Mouse (Mus musculus) cerebral cortex, adult 2 months (tissue): ENCODE measurements around the gene Smndc1.

Source experiments
- WGBS: fragments of 180-500 bp; shearing (Covaris S2); methylation state at CpG from one replicate; pipeline ENCODE4 v1.1.7; 2018; 5-methylcytosine and 5-hydroxymethylcytosine counted together

The Smndc1 gene

DNA sequence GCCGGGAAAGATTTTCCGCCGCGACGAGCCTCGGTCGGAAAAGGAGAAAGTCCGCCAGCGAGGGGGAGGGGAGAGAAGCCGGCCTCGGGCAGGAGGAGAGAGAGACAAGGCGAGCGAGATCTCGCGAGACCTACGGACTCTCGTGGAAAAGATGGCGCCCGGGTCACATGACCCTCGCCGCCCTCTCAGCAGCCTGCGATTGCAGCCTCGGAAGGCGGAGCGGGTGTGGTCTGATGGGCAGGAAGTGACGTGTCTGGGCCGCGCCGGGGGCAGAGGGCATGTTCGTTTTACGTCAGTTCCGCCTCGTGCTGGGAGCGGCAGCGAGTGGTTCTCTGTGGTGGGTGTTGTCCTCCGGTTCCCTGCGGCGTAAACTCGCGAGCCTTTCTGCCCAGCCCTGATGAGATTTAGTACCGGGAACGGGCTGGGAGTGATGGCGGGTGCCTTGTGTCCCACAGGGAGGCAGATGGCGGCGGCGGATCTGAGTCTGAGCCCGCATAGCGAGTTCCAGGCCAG, at the start of gene Smndc1:
Smndc1 (minus strand) TSS at position 84 of the 513 bp plus-strand sequence.
- under 1% methylated on average over 48 of the region's 48 CpGs for WGBS

DNA sequence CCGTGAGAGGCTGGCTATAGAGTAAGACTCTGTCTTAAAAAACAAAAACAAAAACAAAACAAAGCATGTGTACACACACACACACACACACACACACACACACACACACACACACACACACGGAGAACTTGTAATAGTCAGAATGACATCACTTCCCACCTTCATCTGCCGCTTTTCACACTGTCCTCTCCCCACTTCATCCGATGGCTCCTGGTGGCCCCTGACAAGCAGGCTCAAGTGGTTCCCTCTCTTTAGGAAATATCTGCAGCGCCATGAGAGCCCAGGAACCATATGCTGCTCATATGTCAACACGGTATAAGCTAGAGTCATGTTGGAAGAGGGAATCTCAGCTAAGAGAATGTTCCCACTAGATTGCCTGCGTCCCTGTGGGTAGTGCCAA, 49.0 kb upstream of the Smndc1 start:
- WGBS = 63% methylated on average over 7 of the region's 7 CpGs

DNA sequence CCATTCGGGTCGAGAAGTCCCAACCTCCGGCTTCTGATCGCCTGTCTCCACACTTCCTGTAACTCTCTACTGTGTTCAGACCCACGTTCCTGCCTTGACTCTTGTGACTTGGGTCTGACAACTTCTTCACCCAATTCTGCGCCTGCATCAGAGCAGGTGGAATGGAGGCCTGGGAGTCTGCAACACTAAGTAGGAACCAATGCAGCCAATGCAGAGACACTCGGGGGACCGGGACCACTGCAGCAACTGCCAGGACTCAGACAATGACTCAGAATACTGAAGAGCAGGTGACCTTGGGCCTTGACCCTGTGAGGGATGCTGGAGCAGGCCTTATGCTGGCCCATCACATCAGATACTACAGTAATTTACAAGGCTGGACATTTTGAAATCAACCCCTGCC, 47.6 kb upstream of the Smndc1 start:
- WGBS = 93% methylated on average over 8 of the region's 8 CpGs

DNA sequence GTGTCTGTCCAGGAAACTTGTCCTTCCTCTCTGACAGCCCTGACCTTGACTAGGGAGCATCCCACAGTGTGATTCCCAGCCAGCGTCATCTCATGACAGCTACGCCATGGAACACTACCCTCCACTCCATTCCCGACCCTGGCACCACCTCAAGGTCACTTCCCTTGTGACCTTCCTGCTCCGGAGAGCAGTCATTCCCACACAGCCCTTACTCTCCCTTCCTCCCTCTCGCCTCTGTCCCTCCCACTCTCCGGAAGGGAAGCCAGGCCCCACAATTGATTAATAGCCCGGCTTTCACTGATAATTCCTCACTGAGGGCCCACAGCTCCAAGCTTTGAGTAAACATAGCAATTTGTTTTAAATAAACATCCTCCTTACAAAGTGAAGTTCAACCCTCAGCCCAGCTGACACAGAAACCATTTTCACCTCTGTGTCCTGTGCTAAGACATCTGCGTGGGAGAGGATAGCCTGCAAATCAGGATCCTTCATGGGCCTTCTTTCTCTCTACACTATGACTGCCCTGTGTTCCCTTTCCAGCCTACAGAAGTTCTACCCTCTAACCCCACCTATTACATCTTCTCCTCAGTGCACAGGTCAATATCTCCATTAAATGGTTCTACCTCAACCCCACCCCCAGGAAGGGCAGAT, 47.1 kb upstream of the Smndc1 start:
- 85% methylated on average over 8 of the region's 8 CpGs for WGBS

DNA sequence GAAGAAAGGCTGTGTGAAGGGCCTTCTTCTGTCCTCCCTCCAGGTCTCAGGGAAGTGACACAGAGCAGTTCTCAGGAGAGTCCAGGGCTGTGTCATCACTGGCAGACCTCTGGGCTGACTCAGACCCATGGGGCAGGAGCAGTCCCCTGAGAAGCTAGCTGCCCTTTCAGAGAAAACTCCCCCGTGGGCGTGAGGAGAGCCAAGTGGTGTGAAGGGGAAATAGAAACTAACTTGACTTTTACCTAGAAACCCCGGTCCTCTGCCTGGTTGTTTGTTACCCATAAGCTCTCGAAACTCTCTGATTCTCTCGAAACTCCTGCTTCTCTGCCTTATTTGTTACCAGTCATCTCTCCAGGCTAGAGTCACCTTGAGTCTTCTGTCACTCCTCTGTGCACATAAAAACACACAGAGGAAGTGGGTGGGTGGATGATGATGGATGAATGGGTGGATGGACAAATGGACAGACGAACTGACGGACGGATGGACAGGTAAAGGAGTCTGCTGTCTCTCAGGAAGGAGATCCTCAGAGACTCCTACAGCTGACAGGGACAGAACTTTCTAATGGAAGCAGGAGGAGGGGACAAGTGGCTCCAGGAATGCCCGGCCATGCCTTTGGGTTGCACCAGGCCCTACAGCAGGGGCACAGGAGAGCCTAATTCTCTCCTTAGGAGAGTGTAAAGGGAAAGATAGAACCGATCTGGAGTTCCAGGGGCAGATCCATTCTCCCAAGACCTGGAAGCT, 43.7 kb upstream of the Smndc1 start:
- 89% methylated on average over 10 of the region's 10 CpGs for WGBS

DNA sequence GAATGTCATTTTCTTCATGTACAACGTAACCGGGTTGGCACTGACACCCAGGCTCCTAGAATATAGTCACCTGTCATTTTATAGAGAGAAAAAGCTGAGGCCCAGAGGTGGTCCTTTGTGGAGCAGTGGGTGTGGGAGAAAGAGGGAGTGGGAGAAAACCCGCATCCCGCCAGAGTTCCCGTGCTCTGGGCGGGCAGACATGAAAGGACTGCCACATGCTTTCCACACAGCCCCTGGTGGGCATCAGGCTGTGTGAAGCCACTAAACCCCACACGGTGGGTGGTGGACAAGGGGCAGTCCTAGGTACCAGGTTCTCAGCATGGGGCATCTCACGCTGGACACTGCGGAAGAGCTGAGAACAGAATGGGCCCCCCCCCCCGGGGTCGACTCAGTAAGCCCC, 40.6 kb upstream of the Smndc1 start:
- WGBS = 87% methylated on average over 11 of the region's 11 CpGs

DNA sequence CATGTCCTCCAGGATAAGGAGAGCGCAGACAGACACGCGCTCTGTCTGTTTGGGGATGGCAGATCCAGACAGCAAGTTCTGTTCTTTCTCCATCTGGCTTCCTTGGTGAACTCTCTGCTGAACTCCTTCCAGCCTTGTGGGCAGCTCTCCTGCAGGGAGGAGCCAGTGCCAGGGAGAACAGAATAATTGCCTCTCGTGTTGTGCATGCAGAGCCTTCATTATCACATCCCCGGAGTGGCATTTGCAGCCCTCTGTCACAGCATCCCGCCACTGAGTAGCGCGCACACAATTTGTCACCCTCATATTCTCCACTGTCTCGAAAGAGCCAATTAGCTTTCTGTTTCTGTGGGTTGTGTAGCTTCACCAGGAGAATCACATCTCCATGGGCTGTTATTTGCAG, 40.0 kb upstream of the Smndc1 start:
- WGBS = 27% methylated on average over 9 of the region's 9 CpGs

DNA sequence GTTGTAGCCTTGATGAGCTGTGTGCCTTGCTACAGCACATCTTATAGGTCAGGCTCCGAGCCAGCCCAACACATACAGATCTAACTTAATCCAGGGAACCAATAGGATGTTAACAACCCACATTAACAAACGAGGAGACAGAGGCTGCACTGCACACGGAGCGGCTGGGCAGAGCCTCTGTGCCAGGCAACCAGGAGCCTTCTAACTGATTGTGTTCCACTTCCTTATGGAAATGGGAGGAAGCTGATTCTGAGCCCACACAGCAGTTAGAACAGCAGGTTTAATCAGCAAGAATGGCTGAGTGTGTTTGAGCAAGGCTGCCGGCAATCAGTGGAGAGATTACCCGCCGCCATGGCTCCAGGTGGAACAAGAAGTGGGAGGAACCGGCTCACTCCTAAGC, 37.4 kb upstream of the Smndc1 start:
- 16% methylated on average over 8 of the region's 8 CpGs for WGBS

DNA sequence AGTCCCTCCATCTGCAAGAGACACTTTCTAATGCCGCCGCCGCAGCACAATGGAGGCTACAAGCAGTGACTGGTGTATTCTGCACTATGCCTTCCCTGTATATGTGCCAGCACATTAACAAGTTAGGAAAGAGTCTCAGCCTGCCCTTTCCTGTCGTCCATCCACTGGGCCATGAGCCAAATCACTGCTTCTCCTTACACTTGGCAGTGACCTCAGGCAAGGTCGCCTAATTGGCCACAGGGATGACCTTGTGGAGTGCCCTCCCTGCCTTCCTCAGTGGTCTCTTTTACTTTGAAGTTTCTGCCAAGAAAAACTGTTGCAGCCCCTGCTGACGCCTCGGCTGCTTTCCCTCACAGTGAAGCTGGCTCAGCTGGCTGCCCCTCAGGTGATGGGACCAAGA, 37.0 kb upstream of the Smndc1 start:
- 21% methylated on average over 7 of the region's 7 CpGs for WGBS

DNA sequence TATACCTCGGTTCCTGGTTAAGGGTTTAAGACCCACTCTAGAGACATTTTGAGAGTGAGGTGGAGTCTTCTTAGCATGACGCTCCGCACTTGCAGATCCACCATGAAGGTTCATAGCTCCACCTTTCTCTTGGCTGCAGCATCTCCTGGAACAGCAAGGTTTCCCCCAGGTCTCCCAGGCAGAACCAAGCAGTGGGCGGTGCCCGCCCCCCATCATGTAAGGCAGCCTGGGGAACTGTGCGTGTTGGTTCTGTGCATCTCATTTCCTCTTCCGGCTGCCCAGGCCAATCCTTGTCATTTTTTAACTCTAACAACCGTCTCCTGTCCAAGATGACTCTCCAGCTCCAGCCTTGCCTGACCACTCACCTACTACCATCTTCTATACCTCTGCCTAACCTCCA, 35.4 kb upstream of the Smndc1 start:
- WGBS = 91% methylated on average over 8 of the region's 8 CpGs

DNA sequence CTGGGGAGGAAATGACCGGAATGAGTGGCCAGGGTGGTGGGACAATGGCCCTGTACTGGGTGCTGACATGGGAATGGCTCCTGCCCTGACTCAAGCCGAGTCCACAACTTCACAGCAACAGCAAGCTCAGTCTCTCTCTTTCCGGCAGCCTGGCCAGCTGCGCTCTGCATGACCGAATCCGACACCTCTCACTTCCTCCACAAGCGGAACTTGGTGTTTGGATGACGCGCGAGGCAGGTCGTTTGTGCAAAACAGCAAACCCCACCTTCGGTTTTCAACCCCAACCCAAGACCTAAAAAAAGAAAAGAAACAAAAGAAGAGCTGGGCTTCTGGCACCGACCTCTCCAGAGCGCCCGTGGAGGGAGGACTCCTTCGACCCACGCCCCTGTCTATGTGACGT, 34.3 kb upstream of the Smndc1 start:
- WGBS = 57% methylated on average over 18 of the region's 18 CpGs

DNA sequence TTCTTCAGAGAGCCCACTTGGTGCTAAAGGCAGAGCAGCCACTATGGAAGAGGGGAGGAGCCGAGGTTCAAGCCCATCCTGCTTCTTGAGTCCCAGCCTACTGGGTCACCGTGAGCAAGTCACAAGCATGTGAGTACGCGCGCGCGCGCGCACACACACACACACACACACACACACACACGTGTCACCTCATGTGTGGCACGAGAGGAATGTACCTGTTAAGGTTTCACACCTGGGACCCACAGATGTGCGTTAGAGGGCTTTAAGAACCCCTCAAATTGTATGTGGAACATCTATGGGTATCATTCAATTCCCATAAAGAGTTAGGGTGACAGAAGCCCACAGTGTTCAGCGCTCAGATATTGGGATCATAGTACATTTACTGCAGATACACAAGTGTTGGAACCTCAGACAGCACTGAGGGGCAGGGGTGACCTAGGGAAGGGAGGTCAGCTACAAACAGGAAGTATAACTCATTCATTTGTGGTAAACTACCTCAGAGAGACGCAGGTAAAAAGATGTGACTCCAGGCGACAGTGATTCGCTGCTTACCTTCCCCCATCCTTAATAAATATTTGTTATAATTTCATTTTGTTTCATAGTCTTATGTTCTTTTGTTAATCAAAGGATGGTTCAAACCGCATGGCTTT, 33.6 kb upstream of the Smndc1 start:
- WGBS = 67% methylated on average over 17 of the region's 17 CpGs

DNA sequence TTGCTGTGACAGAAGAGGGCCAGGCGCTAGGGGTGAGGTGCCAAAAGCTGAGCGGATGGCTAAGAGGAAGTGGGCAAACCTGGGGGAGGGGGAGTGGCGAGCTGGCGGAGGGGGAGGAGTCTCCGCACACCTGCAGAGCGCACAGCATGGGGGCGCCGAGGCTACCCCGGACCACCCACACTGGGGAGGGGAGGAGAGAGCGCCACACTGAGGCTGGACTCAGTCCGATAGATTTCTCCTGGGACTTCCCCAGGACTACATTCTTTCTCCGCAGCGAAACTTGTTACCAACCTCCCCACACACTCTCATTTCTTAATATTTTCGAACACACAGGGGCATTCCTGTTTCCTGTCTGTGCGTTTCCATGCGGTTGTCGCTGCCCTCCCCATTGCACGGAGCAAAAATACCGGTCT, 33.0 kb upstream of the Smndc1 start:
- 30% methylated on average over 19 of the region's 19 CpGs for WGBS

DNA sequence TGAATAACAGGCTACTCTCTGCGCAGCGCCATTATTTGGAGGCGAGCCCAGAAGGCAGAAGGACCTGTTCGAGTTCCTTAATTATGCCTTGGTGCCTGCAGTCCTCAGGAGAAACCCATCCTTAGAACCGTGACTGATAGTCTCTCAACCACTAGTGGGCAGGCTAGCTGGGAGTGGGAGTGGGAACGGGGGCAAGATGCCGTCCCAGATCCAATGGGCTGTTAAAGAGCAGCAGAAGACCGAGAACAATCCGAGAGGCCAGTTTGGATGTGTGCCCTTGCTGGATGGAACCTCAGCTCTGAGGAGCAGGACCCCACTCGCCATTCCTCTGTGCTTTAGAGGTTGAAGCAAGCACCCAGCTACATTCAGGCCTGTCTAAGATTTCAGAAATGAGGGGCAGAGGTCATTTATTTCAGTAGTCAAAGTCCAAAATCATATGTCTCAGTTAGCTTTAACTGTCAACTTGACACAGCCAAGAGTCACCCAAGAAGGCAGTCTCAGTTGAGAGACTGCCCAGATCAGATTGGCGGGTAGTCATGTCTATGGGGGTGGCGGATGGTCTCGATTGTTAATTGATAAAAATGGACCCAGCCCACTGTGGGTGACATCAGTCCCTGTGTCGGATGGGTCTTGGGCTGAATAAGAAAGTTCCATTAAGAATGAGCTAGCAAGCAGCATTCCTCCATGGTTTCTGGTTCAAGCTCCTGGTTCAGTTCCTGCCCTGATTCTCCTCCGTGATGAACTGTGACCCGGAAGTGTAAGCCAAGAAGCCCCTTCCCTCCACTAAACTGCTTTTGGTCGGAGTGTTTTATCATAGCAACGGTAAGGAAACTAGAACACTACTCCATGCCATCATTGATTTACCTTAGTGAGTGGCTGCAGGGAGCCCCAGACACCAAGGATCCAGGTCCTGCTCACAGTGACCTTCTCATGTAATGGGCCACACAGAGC, 32.3 kb upstream of the Smndc1 start:
- 60% methylated on average over 18 of the region's 18 CpGs for WGBS

DNA sequence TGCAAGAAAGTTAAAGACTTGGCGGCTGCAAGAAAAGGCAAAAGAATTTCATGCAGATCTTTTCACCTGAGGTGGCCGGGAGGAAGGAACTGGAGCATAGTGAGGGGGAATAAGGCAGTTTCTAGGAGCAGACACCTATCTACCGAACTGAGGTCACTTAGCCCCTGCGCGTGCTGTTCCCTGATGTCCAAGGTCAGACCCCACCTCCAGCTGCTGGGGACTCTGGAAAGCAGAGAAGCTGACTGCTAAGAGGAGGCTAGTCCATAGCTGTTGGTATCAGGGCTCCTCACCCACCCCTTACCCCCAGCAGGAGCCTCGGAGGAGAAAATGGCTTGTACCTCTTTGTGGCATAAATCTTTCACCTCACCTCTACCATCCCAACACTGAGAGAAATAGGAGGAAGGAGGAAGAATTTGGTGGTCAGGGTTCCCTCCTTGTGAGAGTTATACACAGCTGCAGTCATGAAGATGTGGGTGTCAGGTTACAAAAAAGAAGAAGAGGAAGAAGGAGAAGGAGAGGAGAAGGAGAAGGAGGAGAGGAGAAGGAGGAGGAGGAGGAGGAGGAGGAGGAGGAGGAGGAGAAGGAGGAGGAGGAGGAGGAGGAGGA, 31.3 kb upstream of the Smndc1 start:
- WGBS = 7% methylated on average over 6 of the region's 6 CpGs

DNA sequence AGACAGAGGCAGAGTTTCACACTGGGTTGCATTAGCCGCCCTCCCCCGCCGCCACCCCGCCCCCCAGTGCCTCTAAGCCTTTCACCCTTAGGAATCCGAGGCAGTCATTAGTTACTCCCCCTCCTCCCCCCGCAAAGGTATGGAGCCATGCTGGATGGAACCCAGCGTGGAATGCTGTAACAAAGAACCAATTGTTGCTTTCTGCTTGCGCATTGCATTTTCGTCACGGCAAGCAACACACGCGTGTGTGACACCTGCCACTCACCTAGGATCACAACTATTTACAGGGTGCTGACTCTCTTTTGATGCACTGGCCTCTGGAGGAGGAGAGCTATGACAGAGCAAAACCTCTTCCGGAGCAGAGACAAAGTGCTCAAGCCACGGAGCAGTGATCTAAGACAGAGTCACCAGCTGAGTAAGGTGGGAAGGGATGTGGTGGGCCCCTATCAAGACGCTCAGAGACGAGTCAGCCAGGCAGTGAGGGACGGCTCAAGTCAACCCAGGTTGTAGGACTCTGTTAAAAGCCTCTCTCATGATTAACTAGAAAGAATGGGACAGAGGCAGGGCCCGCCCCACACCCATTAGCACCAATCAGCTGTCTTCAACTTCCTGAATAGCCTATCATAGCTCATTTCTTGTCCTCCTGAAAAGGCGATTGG, 30.7 kb upstream of the Smndc1 start:
- WGBS = 4% methylated on average over 19 of the region's 19 CpGs

DNA sequence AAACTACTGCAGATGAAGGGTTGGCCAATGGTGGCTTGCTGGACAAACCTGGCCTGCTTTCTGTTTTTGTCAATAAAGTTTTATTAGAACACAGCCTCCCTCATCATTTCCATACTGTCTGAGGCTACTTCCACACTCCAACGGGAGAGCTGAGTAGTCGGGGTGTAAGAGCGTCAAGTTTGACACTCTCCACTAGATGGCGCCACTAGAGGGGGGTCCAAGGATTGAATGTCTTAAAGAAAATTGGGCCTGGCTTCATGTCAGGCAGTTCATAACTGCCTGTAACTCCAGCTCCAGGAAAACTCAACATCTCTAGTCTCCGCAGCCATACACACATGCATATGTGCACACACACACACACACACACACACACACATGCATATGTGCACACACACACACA, 29.5 kb upstream of the Smndc1 start:
- WGBS = 51% methylated on average over 5 of the region's 5 CpGs

DNA sequence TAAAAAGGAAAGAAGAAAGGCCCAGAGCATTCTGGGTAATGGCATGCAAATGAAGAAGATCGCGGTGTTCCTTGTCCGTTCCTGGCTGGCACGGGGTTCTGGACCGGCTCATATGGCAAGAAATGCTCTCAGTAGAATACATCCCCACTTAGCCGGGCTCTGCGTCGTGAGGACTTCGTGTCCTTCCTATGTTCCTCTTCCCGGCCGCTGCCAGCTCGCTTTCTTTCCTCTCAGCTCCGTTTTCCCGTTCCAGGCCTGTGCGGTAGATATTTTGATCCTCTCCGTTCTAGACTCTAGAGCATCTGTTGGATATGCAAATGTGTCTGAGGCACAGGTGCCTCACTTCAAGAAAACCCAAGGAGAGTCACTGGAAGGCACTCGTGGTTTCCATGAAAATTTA, 24.8 kb upstream of the Smndc1 start:
- 51% methylated on average over 17 of the region's 17 CpGs for WGBS

DNA sequence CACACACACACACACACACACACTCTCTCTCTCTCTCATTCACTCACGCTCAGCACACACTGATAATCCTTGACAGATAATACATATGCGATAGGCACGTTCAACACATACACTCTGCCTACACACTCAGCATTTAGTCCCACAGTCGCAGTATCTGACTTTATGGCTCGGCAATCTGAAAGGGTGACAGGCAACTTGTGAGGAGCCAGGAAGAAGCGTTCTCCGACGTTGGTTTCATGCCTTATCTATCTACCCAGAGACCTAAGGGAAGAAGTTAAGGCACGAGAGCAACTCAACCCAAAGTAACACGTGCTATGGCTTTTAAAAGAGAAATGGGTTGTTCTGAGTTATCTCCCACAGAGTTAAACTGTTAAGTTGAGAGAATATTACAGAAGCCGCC, 24.3 kb upstream of the Smndc1 start:
- WGBS = 64% methylated on average over 11 of the region's 11 CpGs

DNA sequence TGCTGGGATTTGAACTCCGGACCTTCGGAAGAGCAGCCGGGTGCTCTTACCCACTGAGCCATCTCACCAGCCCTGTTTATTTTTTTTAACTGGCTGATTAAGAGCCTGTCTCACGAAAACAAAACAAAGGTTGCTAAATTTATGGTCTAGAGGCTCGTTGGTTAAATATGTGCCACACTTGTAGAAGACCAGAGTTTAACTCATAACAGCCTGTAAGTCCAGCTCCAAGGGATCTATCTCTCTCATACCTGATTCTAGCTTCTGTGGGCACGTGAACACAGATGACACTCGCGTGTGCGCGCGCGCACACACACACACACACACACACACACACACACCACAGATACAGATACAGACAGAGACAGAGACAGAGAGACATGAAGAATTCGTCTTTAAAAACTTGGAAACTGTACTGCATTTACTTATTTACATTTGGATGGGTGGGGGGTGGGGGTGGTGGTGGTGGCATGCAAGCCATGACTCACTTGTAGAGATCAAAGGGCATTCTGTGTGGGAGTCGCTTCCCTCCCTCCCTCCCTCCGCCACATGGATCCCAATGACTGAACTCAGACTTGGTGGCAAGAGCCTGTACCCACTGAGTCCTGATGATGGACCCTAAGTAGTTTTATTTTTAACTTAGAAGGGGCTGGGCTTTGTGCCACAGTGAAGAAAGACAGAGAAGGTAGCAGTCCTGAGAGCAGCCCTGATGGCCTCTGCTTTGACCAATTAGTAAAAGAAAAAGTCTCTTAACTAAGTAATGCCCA, 23.4 kb upstream of the Smndc1 start:
- WGBS = 82% methylated on average over 15 of the region's 15 CpGs
